ENCODE assay signal across 24 mouse cellular contexts in the genomic region with DNA sequence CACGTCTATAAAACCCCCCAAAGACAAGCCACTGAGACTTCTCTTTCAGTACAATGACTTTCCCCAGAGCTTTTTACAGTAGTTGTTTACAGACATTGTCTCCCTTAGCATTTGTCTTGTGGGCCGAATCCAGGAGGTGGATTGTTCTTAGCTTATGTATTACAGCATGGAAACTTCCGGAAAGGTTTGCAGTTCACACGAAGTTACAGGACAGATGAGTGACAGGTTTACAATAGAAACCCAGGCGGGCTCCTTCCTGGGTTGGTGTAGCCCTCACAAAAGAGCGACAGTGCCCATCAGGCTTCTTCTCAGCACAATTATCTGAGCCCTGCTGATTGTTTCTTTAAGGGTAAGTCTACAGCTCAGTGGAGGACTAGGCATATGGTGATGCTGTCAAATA.
"Had no signal": no experiment of that assay in that cellular context is flagged by ENCODE, and none has a peak within 500 bp of the region (broad histone marks: within the 10 kb centered on the region; RNA-seq: fewer than 3 reads in every experiment).

No protein-coding gene starts in this region.

- DNase-seq: gastrocnemius, adult 2 months; gastrocnemius, postnatal 10 days; gastrocnemius, postnatal 25 days; heart, adult 2 months; heart, postnatal 10 days; heart, postnatal 4 days; kidney, adult 18-20 months; kidney, adult 8-10 months; kidney, postnatal 10 days; kidney, postnatal 25 days; kidney, postnatal 4 days; liver had no signal

- H3K4me2 ChIP-seq: heart, embryonic 11.5 days; hindbrain, embryonic 12.5 days; hindbrain, embryonic 14.5 days; intestine, embryonic 15.5 days; limb, embryonic 12.5 days had no signal

- H3K27me3 ChIP-seq: intestine, embryonic 15.5 days had no signal

- H3K9ac ChIP-seq: hindbrain, embryonic 12.5 days; hindbrain, embryonic 14.5 days; intestine, embryonic 15.5 days; limb, embryonic 12.5 days had no signal

- H3K27ac ChIP-seq: gastrocnemius, adult 2 months; heart, adult 2 months; hindbrain, embryonic 10.5 days; hindbrain, embryonic 12.5 days; hindbrain, embryonic 14.5 days; intestine, embryonic 15.5 days; layer of hippocampus, adult 2 months; left cerebral cortex, adult 2 months; limb, embryonic 10.5 days; limb, embryonic 12.5 days had no signal

- H3K9me3 ChIP-seq: hindbrain, embryonic 10.5 days; hindbrain, embryonic 12.5 days; intestine, embryonic 15.5 days; limb, embryonic 10.5 days; limb, embryonic 12.5 days had no signal

- H3K36me3 ChIP-seq: hindbrain, embryonic 10.5 days; hindbrain, embryonic 12.5 days; intestine, embryonic 15.5 days; limb, embryonic 10.5 days; limb, embryonic 12.5 days had no signal

- H3K4me3 ChIP-seq: gastrocnemius, adult 2 months; heart, adult 2 months; hindbrain, embryonic 10.5 days; hindbrain, embryonic 12.5 days; intestine, embryonic 15.5 days; layer of hippocampus, adult 2 months; left cerebral cortex, adult 2 months; limb, embryonic 10.5 days; limb, embryonic 12.5 days had no signal

- ATAC-seq: hindbrain, embryonic 16.5 days; inflammation-experienced regulatory T-cells, adult 6 months; intestine, embryonic 15.5 days; intestine, postnatal 0 days had no signal
